Mouse (Mus musculus) heart, postnatal 0 days (tissue): ENCODE measurements around the gene 4933430I17Rik.

ENCODE experiments used
- CTCF ChIP-seq: IDR thresholded peaks from 2 replicates; pipeline ENCODE4 v1.5.1; 2016; ENCODE audit warnings: antibody characterized with exemption, control low read depth, low read depth
- EP300 ChIP-seq: IDR thresholded peaks from 2 replicates; pipeline ENCODE4 v1.6.1; 2016; ENCODE audit warnings: antibody characterized with exemption, low read depth

GRCm38 (mm10) chr4:62508839-62509238 lies 16.3 kb upstream of the 4933430I17Rik start:
- no peak for TF ChIP-seq CTCF
- no peak for TF ChIP-seq EP300
